8 mouse cellular contexts compared by ENCODE assay signal in genomic region chr8:126667086-126667720, GRCm38 (mm10).
DNase-seq lines count a peak whose midpoint lies in the region; ATAC-seq lines count a peak whose summit lies in the region.

No protein-coding gene starts in this region.

- no peaks in the 10 kb centered on the region for H3K9me3 ChIP-seq in neural tube, embryonic 11.5 days (ENCODE audit: control insufficient read depth, low read length)
- H3K9me3 ChIP-seq in hindbrain, embryonic 15.5 days, result no peaks in the 10 kb centered on the region
- H3K9me3 ChIP-seq in midbrain, embryonic 10.5 days (replicated peaks), result no peaks in the 10 kb centered on the region

- WGBS in neural tube, embryonic 11.5 days, result 57% methylated on average over 12 of the region's 12 CpGs
- WGBS in hindbrain, embryonic 15.5 days, result 33% methylated on average over 12 of the region's 12 CpGs
- WGBS in midbrain, embryonic 10.5 days, result 70% methylated on average over 12 of the region's 12 CpGs

- DNase-seq in gastrocnemius, postnatal 10 days, result peak; percentile 39
- DNase-seq in gastrocnemius, postnatal 36 days, result no peak
- no peak for DNase-seq in neural tube, embryonic 11.5 days (ENCODE audit: low spot score)
- DNase-seq in neural tube, embryonic 10.5 days (ENCODE audit: extremely low spot score, low spot score), result no peak
- DNase-seq in midbrain, embryonic 10.5 days (ENCODE audit: low spot score), result no peak
- DNase-seq in embryo, embryonic 11 days, result no peak
- no peak for DNase-seq in cerebellum, adult 9-10 months

- no peaks in the 10 kb centered on the region for H3K36me3 ChIP-seq in neural tube, embryonic 11.5 days (ENCODE audit: control insufficient read depth, insufficient read depth, low read length)
- H3K36me3 ChIP-seq in hindbrain, embryonic 15.5 days, result no peaks in the 10 kb centered on the region
- H3K36me3 ChIP-seq in midbrain, embryonic 10.5 days, result no peaks in the 10 kb centered on the region

- H3K27ac ChIP-seq in neural tube, embryonic 11.5 days (ENCODE audit: low read depth, low read length), result peak overlapping the region; percentile 90
- peak overlapping the region; percentile 94 for H3K27ac ChIP-seq in hindbrain, embryonic 15.5 days (replicated peaks)
- peak overlapping the region; percentile 90 for H3K27ac ChIP-seq in midbrain, embryonic 10.5 days (replicated peaks)

- H3K4me2 ChIP-seq in neural tube, embryonic 11.5 days (ENCODE audit: low read depth), result no peak overlapping the region
- peak overlapping the region; percentile 41 for H3K4me2 ChIP-seq in hindbrain, embryonic 15.5 days

- no peaks in the 10 kb centered on the region for H3K27me3 ChIP-seq in neural tube, embryonic 11.5 days (ENCODE audit: control insufficient read depth, insufficient read depth, low read length)
- H3K27me3 ChIP-seq in hindbrain, embryonic 15.5 days, result no peaks in the 10 kb centered on the region
- H3K27me3 ChIP-seq in midbrain, embryonic 10.5 days (ENCODE audit: low read depth, poor library complexity, severe bottlenecking), result no peaks in the 10 kb centered on the region; the same call in 1 of the 2 replicates

- H3K4me1 ChIP-seq in neural tube, embryonic 11.5 days (ENCODE audit: control insufficient read depth, insufficient read depth, low read length), result peaks cover 39% of the 10 kb centered on the region
- peaks cover 76% of the 10 kb centered on the region for H3K4me1 ChIP-seq in hindbrain, embryonic 15.5 days (replicated peaks)
- H3K4me1 ChIP-seq in midbrain, embryonic 10.5 days, result peaks cover 74% of the 10 kb centered on the region

- peak overlapping the region; percentile 27 for H3K9ac ChIP-seq in neural tube, embryonic 11.5 days (ENCODE audit: low read length)
- H3K9ac ChIP-seq in hindbrain, embryonic 15.5 days, result 0 out of 2 replicates have a peak overlapping the region, but pooled peaks have one; percentile 2

- intact Hi-C loops in gastrocnemius, postnatal 36 days (cut with DNase I), result loop anchor here (2.0 to 10.0 kb wide), 3 partner anchors 72 to 170 kb away; no protein-coding TSS in a partner anchor

- no peak; the same call in none of the 2 replicates for ATAC-seq in neural tube, embryonic 11.5 days (ENCODE audit: insufficient read depth, low FRiP score, low TSS enrichment)
- peak; percentile 19 for ATAC-seq in hindbrain, embryonic 15.5 days (ENCODE audit: low FRiP score, low read depth)

- no peak overlapping the region for H3K4me3 ChIP-seq in neural tube, embryonic 11.5 days (ENCODE audit: low read depth, low read length)
- H3K4me3 ChIP-seq in hindbrain, embryonic 15.5 days, result no peak overlapping the region
- H3K4me3 ChIP-seq in midbrain, embryonic 10.5 days, result no peak overlapping the region
